Mouse (Mus musculus): ENCODE data around the gene Gtpbp2.

DNA sequence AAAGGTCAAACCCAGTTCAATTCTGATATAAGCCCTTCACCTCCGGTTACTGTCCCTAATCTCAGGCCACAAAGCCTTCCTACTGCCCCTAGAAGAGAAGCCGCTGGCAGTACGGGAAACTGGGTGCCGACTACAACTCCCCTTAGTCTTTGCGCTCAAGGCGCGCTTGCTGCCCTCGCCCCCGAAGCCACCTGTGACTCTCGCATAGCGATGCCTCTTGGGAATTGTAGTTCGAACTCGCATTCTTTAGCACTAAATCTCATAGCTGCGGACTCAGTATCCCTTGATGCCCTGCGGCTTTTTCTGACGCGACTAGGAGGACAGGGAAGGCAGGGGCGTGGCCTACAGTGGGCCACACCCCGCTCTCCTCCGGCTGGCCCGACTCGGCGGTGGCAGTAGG lies at the start of gene Gtpbp2:
- peak; percentile 95 for TF ChIP-seq POLR2A (IDR thresholded peaks at IDR 0.05; ENCODE audit: extremely low read depth, insufficient read depth, low read length)
- no peak for TF ChIP-seq CTCF (IDR thresholded peaks at IDR 0.05; ENCODE audit: extremely low read depth, insufficient read depth, low read length)
